Mouse (Mus musculus): ENCODE measurements at regions not wholly inside any gene's neighbourhood (a gene's known extent, or its start where the extent isn't known, plus 50 kb on each side); places are given as distances from the start of the nearest gene placed in this dataset.
A peak's percentile ranks its signal among the peaks of the same experiment; 100 is the strongest.
"Not testable (repeated sequence)": the region's sequence is repeated elsewhere in the genome, so short reads cannot be mapped to it uniquely, and the experiment has no call there.

- peak; percentile 1 for DNase-seq (ENCODE audit: low read depth, low spot score)
Measured at GRCm38 (mm10) chr8:103634951-103635350, 466.5 kb upstream of the Cdh5 start.

GRCm38 (mm10) chr8:103643621-103644020, 457.8 kb upstream of the Cdh5 start:
- DNase-seq (ENCODE audit: low read depth, low spot score): no peak

DNA sequence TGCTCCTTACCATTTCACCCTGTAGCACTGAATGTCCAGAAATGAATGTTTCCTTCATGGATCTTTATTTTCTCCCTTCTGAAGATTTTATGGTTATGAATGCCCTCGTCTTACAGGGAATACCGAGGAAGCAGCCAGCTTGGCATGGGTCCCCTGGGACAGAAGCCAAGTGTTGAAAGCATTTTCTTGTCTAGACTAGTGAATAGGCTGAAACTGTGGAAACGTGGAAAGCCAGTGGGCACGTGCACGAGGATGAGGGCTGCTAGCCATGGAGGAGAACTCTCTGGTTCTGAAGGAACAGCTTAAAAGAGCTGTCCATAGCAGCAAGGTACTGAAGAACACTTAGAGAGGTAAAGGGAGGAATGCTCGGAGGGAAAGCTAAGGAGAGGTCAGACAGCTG, 457.3 kb upstream of the Cdh5 start:
- DNase-seq (ENCODE audit: low read depth, low spot score): no peak

GRCm38 (mm10) chr8:103644845-103645244, 456.6 kb upstream of the Cdh5 start:
- no peak for DNase-seq (ENCODE audit: low read depth, low spot score)

DNA sequence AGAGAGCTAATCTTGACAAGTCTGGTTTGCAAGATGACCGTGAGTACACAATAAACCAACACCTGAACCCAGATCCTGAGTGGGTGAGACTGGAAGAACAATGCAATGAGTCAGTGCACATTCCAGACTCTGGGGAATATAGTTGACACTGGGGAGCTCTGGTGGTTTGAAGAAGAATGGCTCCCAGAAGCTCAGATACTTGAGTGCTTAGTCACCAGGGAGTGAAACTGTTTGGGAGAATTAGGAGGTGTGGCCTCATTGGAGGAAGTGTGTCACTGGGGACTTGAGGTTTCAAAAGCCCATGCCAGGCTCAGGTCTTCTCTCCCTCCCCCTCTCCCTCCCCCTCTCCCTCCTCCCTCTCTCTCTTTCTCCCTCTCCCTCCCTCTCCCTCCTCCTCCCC, 436.6 kb upstream of the Cdh5 start:
- no peak for DNase-seq (ENCODE audit: low read depth, low spot score)

- DNase-seq (ENCODE audit: low read depth, low spot score): not testable (repeated sequence)
Measured at GRCm38 (mm10) chr8:103686233-103686632, 415.2 kb upstream of the Cdh5 start.

- no peak for DNase-seq (ENCODE audit: low read depth, low spot score)
Measured at GRCm38 (mm10) chr8:103690438-103690837, 411.0 kb upstream of the Cdh5 start.

DNA sequence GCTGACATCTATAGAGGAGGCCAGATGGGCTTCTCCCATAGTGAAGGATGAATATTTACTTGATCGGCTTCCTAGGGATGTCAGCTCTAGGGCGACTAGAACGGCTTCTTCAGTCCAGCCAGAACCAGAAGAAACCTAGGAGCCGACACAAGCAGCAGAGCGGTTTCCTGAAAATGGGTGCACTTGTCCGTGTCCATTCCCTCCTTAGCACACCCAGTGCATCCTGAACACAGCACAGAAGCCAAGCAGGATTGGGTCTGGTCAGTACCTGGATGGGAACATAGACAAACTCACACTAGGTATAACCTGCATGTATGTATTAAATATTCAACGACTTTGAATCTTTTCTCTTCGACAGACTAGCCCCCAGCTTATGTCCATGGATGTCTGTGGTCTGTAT, 407.9 kb upstream of the Cdh5 start:
- no peak for DNase-seq (ENCODE audit: low read depth, low spot score)

- peak; percentile 14 for DNase-seq (ENCODE audit: low read depth, low spot score)
Measured at GRCm38 (mm10) chr8:103694331-103694891, 407.0 kb upstream of the Cdh5 start.

DNA sequence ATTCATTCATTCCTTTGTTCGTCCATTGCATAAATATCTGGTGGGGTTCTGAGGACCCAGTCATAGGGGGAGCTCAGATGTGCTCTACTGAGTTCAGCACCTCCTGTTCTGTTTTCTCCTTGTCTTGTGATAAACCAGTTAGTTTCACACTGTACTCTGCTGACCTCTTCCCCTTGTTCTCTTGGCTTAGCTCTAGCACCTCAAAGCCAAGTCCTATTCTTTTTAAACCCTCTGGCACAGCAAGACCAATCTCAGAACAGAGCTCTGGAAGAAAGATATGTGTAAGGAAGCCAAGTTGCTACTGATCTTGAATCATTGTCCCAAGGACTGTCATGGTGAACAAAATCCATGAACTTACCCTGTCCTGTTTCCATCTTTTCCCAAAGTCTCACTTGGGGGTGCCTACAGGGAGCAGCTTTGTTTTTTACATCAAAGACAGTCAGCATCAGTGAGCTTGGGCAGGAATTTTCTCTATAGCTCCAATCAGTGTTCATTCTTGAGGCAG, 402.4 kb upstream of the Cdh5 start:
- DNase-seq (ENCODE audit: low read depth, low spot score): no peak

- DNase-seq (ENCODE audit: low read depth, low spot score): no peak
Measured at GRCm38 (mm10) chr8:103702236-103702635, 399.2 kb upstream of the Cdh5 start.

- no peak for DNase-seq (ENCODE audit: low read depth, low spot score)
Measured at GRCm38 (mm10) chr8:103706084-103706483, 395.3 kb upstream of the Cdh5 start.

DNA sequence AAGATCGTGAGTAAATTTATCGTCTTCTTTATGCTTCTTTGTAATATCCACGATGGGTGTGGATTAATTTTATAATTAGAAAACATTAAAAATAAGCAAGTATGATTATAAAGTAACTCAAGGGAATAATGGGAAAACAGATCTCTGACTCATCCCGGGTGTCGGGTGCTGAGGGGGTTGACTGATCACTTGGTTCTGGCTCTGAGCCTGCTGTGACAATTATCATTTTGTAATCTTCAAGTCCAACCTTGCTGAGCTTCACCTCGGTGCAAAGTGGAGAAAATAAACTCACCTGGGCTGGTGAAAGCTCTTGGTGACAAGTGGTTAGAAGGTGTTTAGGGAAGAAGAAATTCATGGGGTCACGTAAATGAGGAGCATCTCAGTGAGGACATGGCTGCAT, 390.6 kb upstream of the Cdh5 start:
- DNase-seq (ENCODE audit: low read depth, low spot score): not testable (repeated sequence)

DNA sequence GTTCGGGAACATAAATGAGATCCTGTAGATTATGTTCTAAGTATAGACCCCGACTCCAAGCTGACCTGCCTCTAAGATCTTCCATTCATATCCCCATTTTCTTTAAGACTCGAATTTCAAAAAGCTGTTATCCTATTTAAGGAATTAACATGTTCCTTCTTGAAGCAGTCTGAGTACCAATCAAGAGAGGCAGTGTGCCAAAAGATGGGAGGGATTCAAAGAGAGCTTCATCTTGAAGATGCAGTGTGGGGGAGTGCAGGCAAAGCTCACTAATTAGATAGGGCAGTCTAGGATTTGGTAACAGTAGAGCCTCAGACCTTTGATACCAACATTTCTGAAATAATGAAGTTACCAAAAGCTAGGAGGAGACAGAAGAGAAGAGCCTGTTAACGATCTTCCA, 383.7 kb upstream of the Cdh5 start:
- no peak for DNase-seq (ENCODE audit: low read depth, low spot score)

DNA sequence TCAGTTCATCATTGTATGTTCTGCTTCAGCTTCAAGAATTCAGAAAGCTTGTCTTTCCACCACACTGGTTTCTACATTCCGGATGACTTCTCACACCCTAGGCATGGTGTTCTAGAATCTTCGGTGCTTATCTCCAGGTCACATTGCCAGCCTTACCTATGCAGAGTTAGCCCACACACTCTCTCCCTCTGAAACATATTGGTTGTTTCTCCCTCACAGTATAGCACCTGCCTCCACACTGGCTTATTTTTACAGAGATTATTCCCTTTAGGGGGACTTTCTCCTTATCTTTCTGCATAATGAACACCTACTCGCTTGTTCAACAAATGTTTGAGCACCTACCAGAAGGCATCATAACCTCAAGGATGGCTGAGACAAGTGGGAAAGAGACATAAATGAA, 368.0 kb upstream of the Cdh5 start:
- no peak for DNase-seq (ENCODE audit: low read depth, low spot score)

DNA sequence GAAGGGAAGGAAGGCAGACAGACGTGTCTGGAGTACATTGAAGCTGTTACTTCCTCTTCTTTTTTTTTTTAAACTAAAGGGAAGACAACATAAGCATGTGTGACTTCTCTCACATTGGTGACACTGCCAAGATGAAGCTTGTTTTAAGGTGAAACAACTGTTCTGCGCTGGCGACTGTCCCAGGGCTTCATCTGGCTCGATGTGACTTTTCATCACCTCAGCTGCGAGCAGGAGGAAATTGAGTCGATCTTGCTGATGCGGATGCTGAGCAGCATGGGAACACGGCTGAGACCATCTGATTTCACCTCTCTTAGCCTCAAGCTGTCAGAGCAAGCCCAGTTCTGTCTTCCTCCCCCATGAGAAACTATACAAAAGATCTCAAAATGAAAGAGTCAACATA, 363.1 kb upstream of the Cdh5 start:
- DNase-seq (ENCODE audit: low read depth, low spot score): no peak

DNA sequence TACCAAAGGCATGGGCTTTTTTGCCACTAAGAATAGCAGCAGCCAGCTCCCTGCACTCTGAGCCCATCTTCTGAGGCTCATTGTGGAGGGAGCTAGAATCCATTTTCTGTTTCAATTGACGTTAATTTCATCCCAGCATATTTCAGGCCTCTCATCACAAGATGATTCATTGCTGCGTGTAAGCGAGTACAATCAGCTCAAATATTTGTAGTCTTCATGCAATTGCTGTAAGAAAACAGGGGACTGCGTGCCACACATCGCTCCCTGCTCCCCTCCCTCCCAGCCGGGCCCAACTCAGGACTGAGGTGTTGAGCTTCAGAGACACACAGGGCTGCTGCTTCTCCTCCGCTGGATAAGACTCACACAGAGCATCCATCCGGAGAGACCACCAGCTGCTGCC, 360.0 kb upstream of the Cdh5 start:
- no peak for DNase-seq (ENCODE audit: low read depth, low spot score)

GRCm38 (mm10) chr8:103748734-103749133, 352.7 kb upstream of the Cdh5 start:
- no peak for DNase-seq (ENCODE audit: low read depth, low spot score)

DNA sequence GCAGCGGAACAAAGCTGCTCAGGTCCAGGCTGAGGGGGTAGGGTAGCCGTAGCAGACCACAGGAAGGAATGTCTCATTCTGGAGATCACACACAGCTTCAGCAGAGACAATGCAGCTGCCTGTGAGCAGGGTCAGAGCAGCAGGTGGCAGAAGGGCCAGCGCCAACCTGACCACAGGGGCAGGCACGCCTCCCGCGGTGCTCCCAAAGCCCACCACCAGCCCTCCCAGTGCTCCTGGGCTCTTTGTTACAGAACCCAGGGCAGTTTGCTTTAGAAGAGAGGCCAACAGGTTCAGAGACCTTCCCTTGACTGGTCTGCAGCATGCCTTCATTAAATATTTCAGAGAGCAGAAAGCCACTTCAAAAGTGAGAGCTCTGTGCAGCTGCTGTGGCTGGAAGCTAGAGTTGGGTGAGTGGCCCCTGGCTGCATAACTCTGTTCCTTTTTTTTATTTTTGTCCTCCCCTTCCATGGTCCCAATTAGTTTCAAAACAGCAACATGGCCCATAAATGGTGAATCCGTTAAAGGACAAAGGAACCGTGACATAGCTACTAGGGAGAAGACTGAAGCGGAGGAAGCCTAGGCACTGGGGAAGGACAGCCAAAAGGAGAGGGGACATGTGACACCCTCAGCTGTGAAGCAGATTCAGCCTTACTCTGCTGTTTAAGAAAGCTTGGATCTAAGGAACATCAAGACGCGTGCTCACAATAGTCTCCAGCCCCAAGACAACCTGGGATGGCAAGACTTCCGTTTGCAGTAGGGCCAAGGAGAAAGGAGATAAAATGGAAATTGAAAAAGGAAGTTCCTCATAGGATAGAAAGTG, 350.9 kb upstream of the Cdh5 start:
- DNase-seq (ENCODE audit: low read depth, low spot score): no peak

DNA sequence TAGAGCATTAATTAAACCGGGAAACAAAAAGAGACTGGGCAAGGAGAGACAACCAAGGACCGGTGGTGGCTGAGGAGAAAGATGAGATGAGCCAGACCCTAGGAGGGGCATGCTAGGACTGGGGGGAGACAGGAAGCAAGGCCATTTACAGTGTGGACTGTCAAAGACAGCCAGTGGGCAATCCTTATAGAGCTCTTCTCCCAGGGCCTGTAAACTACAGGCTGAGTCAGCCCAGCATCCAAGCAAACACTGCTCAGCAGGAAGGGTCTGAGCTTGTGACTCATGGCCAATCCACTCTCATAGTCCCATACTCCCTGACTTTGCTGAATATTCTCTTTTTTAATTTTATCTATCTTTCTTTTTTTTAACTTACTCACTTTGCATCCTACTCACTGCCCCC, 350.3 kb upstream of the Cdh5 start:
- DNase-seq (ENCODE audit: low read depth, low spot score): no peak

DNA sequence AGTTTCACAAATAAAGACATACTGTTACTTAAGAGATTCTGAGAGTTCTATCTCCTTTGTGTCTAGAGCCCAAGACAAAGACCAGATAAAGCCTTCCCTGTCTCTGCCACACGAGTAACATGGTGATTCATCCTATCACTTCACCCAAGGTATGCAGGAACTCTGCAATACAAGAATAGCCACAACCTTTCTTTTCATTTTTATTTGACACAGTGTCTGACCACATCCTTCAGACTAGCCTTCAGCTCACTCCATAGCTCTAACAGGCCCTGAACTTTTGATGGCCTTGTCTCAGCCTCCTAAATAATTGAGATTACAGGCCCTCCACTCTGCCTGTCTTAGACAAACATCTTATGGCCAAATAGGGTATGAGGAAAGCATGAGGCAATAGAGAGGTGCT, 337.6 kb upstream of the Cdh5 start:
- DNase-seq (ENCODE audit: low read depth, low spot score): no peak

DNA sequence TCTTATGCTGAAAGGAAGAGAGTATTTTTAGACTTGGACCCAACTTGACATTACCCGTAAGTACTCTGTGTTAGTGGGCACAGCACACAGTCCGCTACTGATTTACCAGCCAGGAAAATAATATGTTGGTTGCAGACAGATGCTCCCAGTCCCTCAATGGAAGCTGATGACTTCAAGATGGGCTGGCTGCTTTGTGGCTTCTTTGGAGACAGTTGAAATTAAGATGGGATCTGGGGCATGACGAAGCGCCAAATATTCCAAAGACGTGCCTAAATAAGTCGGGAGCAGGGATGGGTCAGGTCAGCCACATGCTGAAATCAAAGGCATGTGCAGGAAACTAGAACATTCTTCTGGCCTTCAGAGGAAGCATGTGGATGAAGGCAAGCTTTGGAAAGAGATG, 321.8 kb upstream of the Cdh5 start:
- DNase-seq (ENCODE audit: low read depth, low spot score): no peak

DNA sequence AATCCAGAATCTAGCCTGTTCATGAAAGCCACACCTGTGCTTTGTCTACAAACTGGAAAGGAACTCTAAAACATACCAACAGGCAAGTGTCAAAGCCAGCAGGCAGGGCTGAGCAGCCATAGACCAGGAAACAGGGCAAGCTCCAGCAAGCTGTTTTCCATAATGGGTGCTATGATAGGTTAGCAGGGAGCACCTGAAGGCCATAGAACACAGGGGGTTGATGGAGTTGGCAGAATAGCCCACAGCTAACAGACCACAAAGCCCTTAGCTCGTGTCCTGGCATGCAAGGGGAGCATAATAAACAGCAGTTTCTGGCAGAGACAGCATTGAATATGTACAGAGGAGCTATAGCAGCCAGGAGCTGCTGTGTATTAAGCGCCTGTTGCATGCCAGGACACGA, 313.1 kb upstream of the Cdh5 start:
- DNase-seq (ENCODE audit: low read depth, low spot score): no peak

Measured in embryo, embryonic 11.5 days (tissue).